Mouse (Mus musculus) T-helper 1 cell (primary cell): ENCODE measurements around the gene Rundc3a.

Experiments
- in situ Hi-C: fragments of 300-600 bp; cut with MboI, MseI; formaldehyde crosslinking; loops from one replicate; pipeline ENCODE4 v1.15.1; 2025; ENCODE audit warnings: high pct_unique_total_duplicates

Rundc3a gene

DNA sequence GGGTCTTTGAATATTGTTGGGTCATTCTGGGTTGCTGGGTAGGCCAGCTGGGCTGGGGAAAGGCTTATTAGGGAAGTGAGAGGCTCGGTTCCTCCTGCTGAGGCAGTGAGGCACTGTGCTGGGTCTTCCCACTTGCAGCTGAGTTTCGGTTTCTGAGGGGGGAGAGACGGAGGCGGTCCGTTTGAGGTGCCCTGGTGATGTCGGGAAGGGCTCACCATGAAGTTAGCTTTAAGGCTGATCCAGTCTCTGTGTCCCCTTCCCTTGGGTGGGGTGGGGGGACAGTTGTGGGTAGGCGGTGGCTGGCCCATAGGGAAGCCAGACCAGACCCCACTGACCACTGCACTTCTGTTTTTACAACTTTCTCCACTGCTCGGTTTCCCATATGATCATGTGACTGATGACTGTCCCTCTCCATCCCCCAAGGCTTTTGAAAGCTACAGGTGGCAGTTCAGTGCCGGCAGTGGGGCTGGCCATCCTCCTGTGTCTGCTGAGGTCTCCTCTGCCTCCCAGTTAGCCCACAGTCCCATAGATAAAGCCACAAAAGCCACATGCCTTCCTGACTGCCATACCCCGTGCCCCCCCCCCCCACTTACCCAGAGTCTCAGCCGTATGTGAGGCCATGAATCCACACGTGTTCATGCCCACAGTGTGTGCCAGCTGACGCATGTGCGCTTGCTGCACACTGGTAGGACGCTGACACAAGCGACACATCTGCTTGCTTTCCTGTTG, 39.1 kb downstream of the Rundc3a start:
- in situ Hi-C loops: loop anchor here (5.0 kb wide), 1 partner anchor 120 kb away; no protein-coding TSS in a partner anchor

- in situ Hi-C loops: loop anchor here (5.0 kb wide), 1 partner anchor 121 kb away; no protein-coding TSS in a partner anchor
Observed at GRCm38 (mm10) chr11:102432896-102433295, 39.7 kb downstream of the Rundc3a start.

GRCm38 (mm10) chr11:102433866-102434265, 40.7 kb downstream of the Rundc3a start:
- in situ Hi-C loops: loop anchor here (5.0 kb wide), 1 partner anchor 122 kb away; no protein-coding TSS in a partner anchor

DNA sequence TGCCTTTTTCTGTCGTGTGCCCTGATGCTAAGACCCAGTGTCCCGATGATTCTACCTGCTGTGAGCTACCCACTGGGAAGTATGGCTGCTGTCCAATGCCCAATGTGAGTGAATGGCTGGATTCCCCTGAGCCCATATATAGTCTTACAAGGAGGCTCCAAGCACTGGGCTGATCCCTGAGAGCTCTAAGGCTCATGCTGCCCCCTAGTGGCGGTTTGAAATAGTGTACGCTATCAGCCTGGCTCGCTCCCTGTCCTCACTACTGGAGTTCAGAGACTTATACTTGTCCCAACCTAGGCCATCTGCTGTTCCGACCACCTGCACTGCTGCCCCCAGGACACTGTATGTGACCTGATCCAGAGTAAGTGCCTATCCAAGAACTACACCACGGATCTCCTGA, 41.2 kb downstream of the Rundc3a start:
- in situ Hi-C loops: loop anchor here (5.0 kb wide), 1 partner anchor 122 kb away; no protein-coding TSS in a partner anchor

- in situ Hi-C loops: loop anchor here (5.0 kb wide), 1 partner anchor 123 kb away; no protein-coding TSS in a partner anchor
Observed at GRCm38 (mm10) chr11:102434816-102435705, 41.9 kb downstream of the Rundc3a start.

- in situ Hi-C loops: no loop called here
Observed at GRCm38 (mm10) chr11:102435754-102436470, 42.7 kb downstream of the Rundc3a start.

GRCm38 (mm10) chr11:102436471-102436790, 43.2 kb downstream of the Rundc3a start:
- in situ Hi-C loops: no loop called here

DNA sequence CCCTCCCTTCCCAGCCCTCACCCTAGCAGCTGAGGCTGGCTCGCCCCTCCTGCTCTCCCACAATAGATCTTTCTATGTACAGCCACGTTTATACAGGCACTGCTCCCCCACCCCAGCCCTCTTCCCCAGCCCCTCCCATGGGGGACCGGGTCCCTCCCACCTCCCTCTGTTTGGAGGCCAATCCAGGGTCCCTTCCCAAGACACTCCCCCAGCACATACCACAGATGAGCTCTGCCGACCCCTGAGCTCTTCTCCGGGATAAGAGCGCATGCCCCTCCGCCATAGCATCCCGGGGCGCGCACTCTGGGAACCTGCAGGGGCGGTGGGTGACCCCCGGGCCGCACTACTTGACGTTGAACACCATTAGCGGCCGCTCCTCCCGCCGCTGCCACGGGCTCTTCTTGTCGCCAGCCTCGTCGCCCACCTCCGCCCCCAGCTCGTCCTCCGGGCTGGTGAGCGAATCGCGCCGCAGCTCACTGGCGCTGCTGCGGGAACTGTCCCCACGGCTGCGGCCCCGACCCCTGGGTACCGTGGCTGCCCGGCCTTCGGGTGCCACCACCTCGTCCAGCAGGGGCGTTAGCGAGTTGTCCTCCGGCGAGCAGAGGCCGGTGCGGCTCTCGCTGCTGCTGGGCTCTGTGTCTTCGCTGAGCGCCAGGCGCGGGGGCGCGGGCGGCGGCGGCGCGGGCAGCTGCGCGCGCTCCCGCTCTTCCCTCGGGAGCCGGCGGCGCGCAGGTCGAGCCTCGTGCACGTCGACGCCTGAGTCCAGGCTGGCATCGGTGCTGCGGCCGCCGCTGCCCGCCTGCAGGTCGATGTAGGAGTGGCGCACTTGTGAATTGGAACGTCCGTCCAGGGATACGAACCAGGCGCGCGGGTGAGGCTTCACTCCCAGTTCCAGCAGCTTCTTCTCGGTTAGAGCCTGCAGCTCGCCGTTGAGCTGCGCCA, 44.2 kb downstream of the Rundc3a start:
- in situ Hi-C loops: no loop called here

DNA sequence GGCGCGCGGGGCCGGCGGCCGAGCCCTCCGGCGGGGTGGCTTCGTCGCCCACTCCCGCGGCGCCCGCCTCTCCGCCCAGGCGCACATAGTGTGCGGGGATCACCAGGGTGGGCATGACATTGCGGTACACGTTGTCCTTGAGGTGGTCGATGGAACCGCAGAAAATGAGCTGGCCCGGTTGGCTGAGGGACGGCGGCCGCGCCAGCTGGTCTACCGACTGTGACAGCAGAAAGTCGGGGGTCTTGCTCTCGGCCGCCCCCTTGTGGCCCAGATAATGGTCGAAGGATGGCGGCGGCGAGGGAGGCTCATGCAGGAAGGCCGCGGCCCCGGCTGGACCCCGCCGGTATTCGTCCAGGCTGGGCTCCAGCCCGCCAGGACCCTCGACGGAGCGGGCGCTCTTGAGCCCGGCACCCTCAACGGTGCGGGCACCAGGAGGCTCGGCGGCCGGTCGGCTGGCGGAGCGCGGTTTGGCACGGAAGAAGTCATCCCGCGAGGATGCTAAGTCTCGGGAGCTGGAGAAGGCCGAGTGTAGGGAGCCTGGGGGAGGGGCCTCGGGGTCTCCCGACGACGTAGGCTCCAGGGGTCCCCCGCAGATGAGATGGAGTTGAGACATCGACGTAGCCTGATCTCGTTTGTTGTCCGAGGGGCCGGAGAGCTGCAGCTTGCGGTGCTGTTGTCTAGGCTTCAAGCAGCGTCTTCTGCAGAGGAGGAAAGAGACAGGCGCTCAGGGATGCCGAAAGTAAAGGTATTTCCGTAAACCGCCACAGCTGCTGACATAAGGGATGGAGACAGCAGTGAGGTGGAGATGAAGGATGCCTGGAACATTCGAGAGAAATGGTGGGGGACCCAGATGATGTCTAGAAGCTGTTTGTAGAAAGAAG, 45.2 kb downstream of the Rundc3a start:
- in situ Hi-C loops: no loop called here

DNA sequence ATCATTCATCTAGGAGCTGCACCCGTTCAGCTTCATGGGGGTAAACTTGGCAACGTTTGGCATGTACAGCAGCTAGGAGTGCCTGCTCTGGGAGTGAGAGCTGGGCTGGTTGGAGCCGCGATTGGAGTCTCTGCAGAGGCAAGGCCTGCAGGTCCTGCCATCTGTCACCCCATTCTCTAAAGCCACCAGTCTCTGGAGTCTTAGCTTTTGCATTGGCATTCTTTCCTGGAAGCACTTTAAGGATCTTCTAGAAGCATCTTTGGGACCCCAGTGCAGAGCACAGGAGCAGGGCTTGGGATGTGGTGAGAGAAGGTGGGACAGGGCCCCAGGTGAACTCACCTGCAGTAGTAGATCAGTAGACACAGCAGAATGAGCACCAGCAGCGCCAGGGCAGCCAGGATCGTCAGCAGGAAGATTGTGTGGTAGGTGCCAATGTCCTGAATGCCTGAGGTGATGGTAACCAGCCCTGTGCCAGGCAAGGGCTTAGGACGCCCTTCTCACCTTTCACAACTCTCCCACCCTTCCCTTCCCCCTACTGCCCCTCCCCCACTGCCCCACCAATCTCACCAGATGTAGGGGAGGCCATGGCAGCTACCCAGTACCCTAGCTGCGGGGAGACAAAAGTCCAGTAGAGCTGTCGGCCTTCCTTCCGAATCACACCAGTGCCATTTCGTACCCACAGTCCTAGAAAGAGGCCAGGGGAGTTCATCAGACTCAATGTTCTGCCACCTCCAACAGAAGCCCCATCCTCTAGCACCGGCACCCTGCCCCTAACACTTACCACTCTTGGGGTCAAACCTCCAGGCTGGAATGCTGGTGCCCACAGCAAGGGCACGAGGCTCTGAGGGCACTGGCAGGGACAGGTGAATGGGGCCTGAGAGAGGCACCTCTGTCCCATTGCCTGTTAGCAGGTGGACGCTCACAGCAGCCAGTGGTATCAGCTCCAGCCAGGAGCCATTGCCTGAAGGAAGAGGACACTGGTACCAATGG, 46.2 kb downstream of the Rundc3a start:
- in situ Hi-C loops: no loop called here

DNA sequence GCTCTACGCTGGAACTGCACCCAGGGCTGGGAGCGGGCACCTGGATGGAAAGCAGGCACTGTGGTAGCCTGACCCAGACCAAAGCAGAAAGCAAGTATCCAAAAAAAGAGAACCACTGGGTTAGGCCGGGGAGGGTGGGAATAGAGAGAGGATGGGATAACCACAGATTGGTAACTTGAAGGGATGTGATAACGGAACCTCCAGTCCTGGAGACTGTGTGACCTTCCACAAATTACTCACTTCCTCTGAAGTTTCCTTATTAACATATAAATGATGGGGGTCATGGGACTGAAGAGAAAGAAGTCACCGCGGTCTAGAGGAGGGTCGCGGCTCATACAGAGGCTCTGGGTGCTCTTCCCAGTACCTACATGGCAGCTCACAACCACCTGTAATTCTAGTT, 47.1 kb downstream of the Rundc3a start:
- in situ Hi-C loops: no loop called here

GRCm38 (mm10) chr11:102441434-102441833, 48.2 kb downstream of the Rundc3a start:
- in situ Hi-C loops: no loop called here

DNA sequence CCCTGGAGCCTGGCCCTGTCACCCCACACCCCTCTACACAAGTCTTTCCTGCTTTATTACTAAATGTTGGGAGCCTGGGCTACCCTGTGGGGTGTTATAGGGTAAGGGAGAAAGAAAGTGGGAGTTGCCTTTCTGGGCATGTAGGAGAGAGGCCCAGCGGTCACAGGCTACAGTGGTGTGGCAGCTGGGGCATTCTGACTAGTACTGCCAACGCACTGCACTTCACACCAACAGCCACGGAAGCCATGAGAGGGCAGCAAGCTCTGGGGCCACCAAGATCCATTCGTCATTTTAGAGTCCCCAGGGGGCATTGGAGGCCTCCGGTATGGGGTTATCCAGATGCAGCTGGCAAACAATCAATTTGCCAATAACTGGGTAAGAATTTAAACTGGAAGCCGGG, 48.9 kb downstream of the Rundc3a start:
- in situ Hi-C loops: no loop called here

GRCm38 (mm10) chr11:102443740-102444139, 50.5 kb downstream of the Rundc3a start:
- in situ Hi-C loops: no loop called here

DNA sequence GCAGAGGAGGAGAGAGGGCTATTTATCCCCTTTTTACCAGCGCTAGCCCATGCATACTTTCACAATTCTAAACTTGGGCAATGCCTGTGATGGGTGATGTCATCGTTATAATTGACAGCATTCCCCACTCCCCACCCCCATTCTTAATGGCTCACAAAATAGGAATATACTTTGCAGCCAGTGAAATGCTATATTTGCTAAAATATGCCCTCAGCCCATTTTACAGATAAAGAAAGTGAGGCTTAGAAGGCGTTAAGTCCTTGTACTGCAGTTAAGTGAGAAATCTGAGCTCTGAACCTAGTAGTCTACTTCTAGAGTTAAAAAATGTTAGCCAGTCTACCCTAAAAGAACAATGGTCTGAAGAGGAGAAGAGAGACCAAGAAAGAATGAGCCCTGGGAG, 51.1 kb downstream of the Rundc3a start:
- in situ Hi-C loops: no loop called here

DNA sequence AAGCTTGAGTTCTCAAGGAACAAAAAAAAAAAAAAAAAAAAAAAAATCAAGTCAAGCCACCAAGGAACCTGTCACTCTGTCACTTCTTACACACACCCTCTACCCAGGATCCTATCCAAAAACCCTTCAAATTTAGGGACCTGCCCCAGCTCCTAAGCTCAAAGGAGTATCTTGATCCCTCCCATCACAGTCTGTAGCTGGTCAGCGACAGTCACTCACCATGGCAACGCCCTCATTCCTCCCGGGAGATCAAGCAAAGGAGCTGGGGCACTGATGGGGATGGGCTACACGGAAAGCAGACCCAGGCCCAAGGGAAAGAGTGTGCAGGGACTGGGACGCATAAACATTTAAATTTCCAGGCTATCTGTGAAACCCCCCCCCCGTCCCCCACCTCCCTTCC, 51.6 kb downstream of the Rundc3a start:
- in situ Hi-C loops: no loop called here

DNA sequence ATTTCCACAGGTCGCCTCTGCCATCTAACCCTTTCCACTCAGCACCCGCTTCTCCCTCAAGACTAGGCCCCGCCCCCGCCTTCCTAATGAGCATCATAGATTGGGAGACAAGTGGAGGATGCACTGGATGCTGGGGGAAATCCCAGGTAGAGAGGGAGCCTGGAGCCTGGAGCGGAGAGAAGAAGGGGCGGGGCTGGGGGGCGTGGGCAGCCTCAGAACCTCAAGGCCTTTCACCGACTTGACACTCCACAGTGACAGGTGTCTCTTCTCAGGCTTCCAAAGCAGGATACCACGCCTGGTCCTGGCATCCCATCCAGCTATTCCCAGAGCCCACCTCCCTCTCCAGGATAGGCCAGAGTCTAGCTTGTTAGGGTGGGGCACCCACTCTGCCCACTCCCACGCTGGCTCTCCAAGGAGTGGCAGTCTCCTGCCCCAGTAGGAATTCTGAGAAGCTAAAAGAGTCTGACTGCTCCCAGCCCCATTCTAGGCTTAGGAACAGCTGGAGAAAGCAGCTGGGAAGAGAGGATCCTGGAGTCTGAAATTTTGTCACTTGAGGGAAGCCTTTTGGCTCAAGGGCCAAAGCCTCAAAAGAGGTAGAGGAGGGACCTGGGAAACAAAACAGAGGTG, 52.2 kb downstream of the Rundc3a start:
- in situ Hi-C loops: no loop called here

- in situ Hi-C loops: no loop called here
Observed at GRCm38 (mm10) chr11:102445891-102446361, 52.7 kb downstream of the Rundc3a start.
